Mouse (Mus musculus): Measurements from ENCODE around the gene Srgap3. TPM values are rescaled to one million over a fixed set of nuclear protein-coding genes. Genes with fewer than 3 reads are reported as not detected.

Gene Srgap3
- polyA plus RNA-seq, 1 experiment: 77.3 TPM

GRCm38 (mm10) chr6:112842426-112842825 lies 104.6 kb downstream of the Srgap3 start:
- 55% methylated on average over 5 of the region's 5 CpGs for WGBS
- TF ChIP-seq CTCF (IDR thresholded peaks at IDR 0.05; ENCODE audit: insufficient read depth, low read depth, low read length) (no peak), POLR2A (IDR thresholded peaks at IDR 0.05; ENCODE audit: insufficient read depth, low read depth, low read length) (no peak)
- no peak overlapping the region; the same call in 1 of the 2 replicates for H3K27ac ChIP-seq (ENCODE audit: insufficient read depth, low read depth, low read length)
- no peak overlapping the region for H3K4me3 ChIP-seq (ENCODE audit: insufficient read depth, low read depth, low read length)
- H3K4me1 ChIP-seq (ENCODE audit: control insufficient read depth, insufficient read depth, low read length): peaks cover 18% of the 10 kb centered on the region

- no peak overlapping the region for H3K27ac ChIP-seq (ENCODE audit: insufficient read depth, low read depth, low read length)
- TF ChIP-seq POLR2A (IDR thresholded peaks at IDR 0.05; ENCODE audit: insufficient read depth, low read depth, low read length): no peak
- 54% methylated on average over 5 of the region's 5 CpGs for WGBS
Observed at GRCm38 (mm10) chr6:112840400-112840799, 106.7 kb downstream of the Srgap3 start.

GRCm38 (mm10) chr6:112839391-112839790 lies 107.7 kb downstream of the Srgap3 start:
- H3K27ac ChIP-seq (ENCODE audit: insufficient read depth, low read depth, low read length): peak overlapping the region; percentile 58
- 32% methylated on average over 3 of the region's 3 CpGs for WGBS
- H3K4me3 ChIP-seq (ENCODE audit: insufficient read depth, low read depth, low read length): no peak overlapping the region
- no peak for TF ChIP-seq POLR2A (IDR thresholded peaks at IDR 0.05; ENCODE audit: insufficient read depth, low read depth, low read length)
- no peak for TF ChIP-seq CTCF (IDR thresholded peaks at IDR 0.05; ENCODE audit: insufficient read depth, low read depth, low read length)
- H3K4me1 ChIP-seq (ENCODE audit: control insufficient read depth, insufficient read depth, low read length): peaks cover 26% of the 10 kb centered on the region

More at GRCm38 (mm10) chr6:112840400-112840799, 106.7 kb downstream of the Srgap3 start:
- Histone ChIP-seq H3K4me1 (ENCODE audit: control insufficient read depth, insufficient read depth, low read length) (peaks cover 25% of the 10 kb centered on the region), H3K4me3 (ENCODE audit: insufficient read depth, low read depth, low read length) (no peak overlapping the region)

- TF ChIP-seq CTCF (IDR thresholded peaks at IDR 0.05; ENCODE audit: insufficient read depth, low read depth, low read length): no peak
- TF ChIP-seq POLR2A (IDR thresholded peaks at IDR 0.05; ENCODE audit: insufficient read depth, low read depth, low read length): no peak
- WGBS: 23% methylated on average over 2 of the region's 2 CpGs
- Histone ChIP-seq H3K4me1 (ENCODE audit: control insufficient read depth, insufficient read depth, low read length) (peaks cover 31% of the 10 kb centered on the region), H3K27ac (ENCODE audit: insufficient read depth, low read depth, low read length) (peak overlapping the region; percentile 58), H3K4me3 (ENCODE audit: insufficient read depth, low read depth, low read length) (no peak overlapping the region)
Observed at GRCm38 (mm10) chr6:112838879-112839278, 108.2 kb downstream of the Srgap3 start.

GRCm38 (mm10) chr6:112836712-112837111 lies 110.4 kb downstream of the Srgap3 start:
- Histone ChIP-seq H3K27ac (ENCODE audit: insufficient read depth, low read depth, low read length) (no peak overlapping the region), H3K4me3 (ENCODE audit: insufficient read depth, low read depth, low read length) (no peak overlapping the region), H3K4me1 (ENCODE audit: control insufficient read depth, insufficient read depth, low read length) (peaks cover 32% of the 10 kb centered on the region)
- TF ChIP-seq POLR2A (IDR thresholded peaks at IDR 0.05; ENCODE audit: insufficient read depth, low read depth, low read length): no peak
- TF ChIP-seq CTCF (IDR thresholded peaks at IDR 0.05; ENCODE audit: insufficient read depth, low read depth, low read length): no peak
- 58% methylated on average over 4 of the region's 4 CpGs for WGBS

- no peak overlapping the region for H3K4me3 ChIP-seq (ENCODE audit: insufficient read depth, low read depth, low read length)
- H3K4me1 ChIP-seq (ENCODE audit: control insufficient read depth, insufficient read depth, low read length): peaks cover 28% of the 10 kb centered on the region
- TF ChIP-seq CTCF (IDR thresholded peaks at IDR 0.05; ENCODE audit: insufficient read depth, low read depth, low read length) (no peak), POLR2A (IDR thresholded peaks at IDR 0.05; ENCODE audit: insufficient read depth, low read depth, low read length) (no peak)
- 80% methylated on average over 4 of the region's 4 CpGs for WGBS
- H3K27ac ChIP-seq (ENCODE audit: insufficient read depth, low read depth, low read length): no peak overlapping the region
Observed at GRCm38 (mm10) chr6:112835413-112835812, 111.7 kb downstream of the Srgap3 start.

- Histone ChIP-seq H3K4me3 (ENCODE audit: insufficient read depth, low read depth, low read length) (no peak overlapping the region), H3K4me1 (ENCODE audit: control insufficient read depth, insufficient read depth, low read length) (peaks cover 31% of the 10 kb centered on the region), H3K27ac (ENCODE audit: insufficient read depth, low read depth, low read length) (no peak overlapping the region)
- TF ChIP-seq POLR2A (IDR thresholded peaks at IDR 0.05; ENCODE audit: insufficient read depth, low read depth, low read length) (no peak), CTCF (IDR thresholded peaks at IDR 0.05; ENCODE audit: insufficient read depth, low read depth, low read length) (no peak)
- 73% methylated on average over 5 of the region's 5 CpGs for WGBS
Observed at GRCm38 (mm10) chr6:112834430-112834829, 112.6 kb downstream of the Srgap3 start.

- peaks cover 31% of the 10 kb centered on the region for H3K4me1 ChIP-seq (ENCODE audit: control insufficient read depth, insufficient read depth, low read length)
- WGBS: 44% methylated on average over 6 of the region's 6 CpGs
- H3K27ac ChIP-seq (ENCODE audit: insufficient read depth, low read depth, low read length): no peak overlapping the region
- H3K4me3 ChIP-seq (ENCODE audit: insufficient read depth, low read depth, low read length): no peak overlapping the region
- TF ChIP-seq CTCF (IDR thresholded peaks at IDR 0.05; ENCODE audit: insufficient read depth, low read depth, low read length) (no peak), POLR2A (IDR thresholded peaks at IDR 0.05; ENCODE audit: insufficient read depth, low read depth, low read length) (no peak)
Observed at GRCm38 (mm10) chr6:112833763-112834162, 113.3 kb downstream of the Srgap3 start.

- WGBS: 42% methylated on average over 12 of the region's 12 CpGs
- peak overlapping the region; percentile 46; the same call in 1 of the 2 replicates for H3K27ac ChIP-seq (ENCODE audit: insufficient read depth, low read depth, low read length)
- H3K4me1 ChIP-seq (ENCODE audit: control insufficient read depth, insufficient read depth, low read length): peaks cover 29% of the 10 kb centered on the region
- no peak overlapping the region for H3K4me3 ChIP-seq (ENCODE audit: insufficient read depth, low read depth, low read length)
- TF ChIP-seq CTCF (IDR thresholded peaks at IDR 0.05; ENCODE audit: insufficient read depth, low read depth, low read length): 0 out of 2 replicates have a peak, but pooled peaks have one; percentile 9
- TF ChIP-seq POLR2A (IDR thresholded peaks at IDR 0.05; ENCODE audit: insufficient read depth, low read depth, low read length): no peak
Observed at GRCm38 (mm10) chr6:112829196-112829595, 117.9 kb downstream of the Srgap3 start.

- TF ChIP-seq CTCF (IDR thresholded peaks at IDR 0.05; ENCODE audit: insufficient read depth, low read depth, low read length) (no peak), POLR2A (IDR thresholded peaks at IDR 0.05; ENCODE audit: insufficient read depth, low read depth, low read length) (no peak)
Observed at GRCm38 (mm10) chr6:112828420-112828819, 118.6 kb downstream of the Srgap3 start.

More at GRCm38 (mm10) chr6:112828420-112828819, 118.6 kb downstream of the Srgap3 start:
- Histone ChIP-seq H3K4me1 (ENCODE audit: control insufficient read depth, insufficient read depth, low read length) (peaks cover 25% of the 10 kb centered on the region), H3K4me3 (ENCODE audit: insufficient read depth, low read depth, low read length) (no peak overlapping the region), H3K27ac (ENCODE audit: insufficient read depth, low read depth, low read length) (no peak overlapping the region; the same call in 1 of the 2 replicates)
- WGBS: 73% methylated on average over 5 of the region's 5 CpGs
